In genomic region chr9:111086137-111086536, GRCm38 (mm10) we compare ENCODE assay signal across 24 mouse cellular contexts. TPM values are rescaled to one million over a fixed set of nuclear protein-coding genes. Genes with fewer than 3 reads are reported as not detected.
A peak's percentile ranks its signal among the peaks of the same experiment; 100 is the strongest.
DNase-seq lines count a peak whose midpoint lies in the region; ATAC-seq and TF ChIP-seq lines count a peak whose summit lies in the region.
"Had no signal": no experiment of that assay in that cellular context is flagged by ENCODE, and none has a peak within 500 bp of the region (broad histone marks: within the 10 kb centered on the region; RNA-seq: fewer than 3 reads in every experiment).

No protein-coding gene starts in this region.

- no peaks in the 10 kb centered on the region for H3K79me2 ChIP-seq in MEL (ENCODE audit: control insufficient read depth, insufficient read depth, low read length, poor library complexity)

- peaks cover 7 to 37% of the 10 kb centered on the region in 2 experiments for H3K4me1 ChIP-seq in MEL (ENCODE audit: control insufficient read depth in 1 of 2, insufficient read depth in 2 of 2, low read length in 2 of 2)
- H3K4me1 ChIP-seq in kidney, embryonic 14.5 days (ENCODE audit: control insufficient read depth, insufficient read depth, low read length): no peaks in the 10 kb centered on the region

- no peak overlapping the region for H3K4me2 ChIP-seq in kidney, embryonic 14.5 days (replicated peaks; ENCODE audit: low read depth, low read length)
- H3K4me2 ChIP-seq: embryonic facial prominence, embryonic 13.5 days; forebrain, embryonic 13.5 days; heart, embryonic 11.5 days; heart, embryonic 15.5 days; hindbrain, embryonic 14.5 days had no signal

- peaks cover 0 to 19% of the 10 kb centered on the region in 2 experiments; a peak in 2 of 4 replicates for H3K36me3 ChIP-seq in MEL (ENCODE audit: control insufficient read depth in 1 of 2, insufficient read depth in 2 of 2, low read length in 2 of 2)
- no peaks in the 10 kb centered on the region for H3K36me3 ChIP-seq in kidney, embryonic 14.5 days (ENCODE audit: control insufficient read depth, insufficient read depth, low read length)
- H3K36me3 ChIP-seq: embryonic facial prominence, embryonic 13.5 days; heart, embryonic 15.5 days; hindbrain, embryonic 10.5 days had no signal

- 77% methylated on average over 6 of the region's 6 CpGs for WGBS in kidney, embryonic 14.5 days

- TF ChIP-seq POLR2A in MEL (IDR thresholded peaks at IDR 0.05; ENCODE audit: control insufficient read depth in 1 of 2, insufficient read depth in 1 of 2, low read depth in 1 of 2, low read length in 2 of 2, poor library complexity in 1 of 2): no peak

- TF ChIP-seq RAD21 in MEL (IDR thresholded peaks at IDR 0.05; ENCODE audit: low read depth, low read length): no peak

- H3K4me3 ChIP-seq in MEL (ENCODE audit: control insufficient read depth in 1 of 2, insufficient read depth in 1 of 2, low read depth in 2 of 2, low read length in 2 of 2): peak overlapping the region; percentile 37 to 41
- H3K4me3 ChIP-seq in kidney, embryonic 14.5 days (ENCODE audit: low read length): no peak overlapping the region
- H3K4me3 ChIP-seq: embryonic facial prominence, embryonic 13.5 days; forebrain, embryonic 13.5 days; heart, adult 2 months; heart, embryonic 15.5 days; hindbrain, embryonic 10.5 days had no signal

- intact Hi-C loops in left cerebral cortex, postnatal 14 days (cut with DNase I): no loop called here

- no peaks in the 10 kb centered on the region for H3K9me3 ChIP-seq in MEL (replicated peaks; ENCODE audit: insufficient read depth, low read length)
- H3K9me3 ChIP-seq in kidney, embryonic 14.5 days (ENCODE audit: control insufficient read depth, low read length): no peaks in the 10 kb centered on the region
- H3K9me3 ChIP-seq: embryonic facial prominence, embryonic 13.5 days; forebrain, embryonic 13.5 days; heart, embryonic 15.5 days; hindbrain, embryonic 10.5 days had no signal

- DNase-seq in lung, postnatal 10 days: peak; percentile 36
- no peak for DNase-seq in lung, postnatal 14 days
- peak; percentile 57 for DNase-seq in MEL (ENCODE audit: low read depth, low spot score)
- peak; percentile 9 for DNase-seq in fibroblast of lung, adult 2 months (ENCODE audit: low read depth)
- DNase-seq in layer of hippocampus, postnatal 36 days: no peak
- DNase-seq in left cerebral cortex, postnatal 14 days (ENCODE audit: low spot score in 2 of 2): no peak
- DNase-seq: adrenal gland, postnatal 14 days; cerebellum, adult 11-12 months; cerebellum, adult 9-10 months; cerebellum, postnatal 25 days; forebrain, postnatal 0 days; gastrocnemius, postnatal 36 days; heart, adult 2 months; heart, postnatal 14 days had no signal

- peak overlapping the region; percentile 11; the same call in 1 of the 2 replicates for H3K9ac ChIP-seq in MEL (ENCODE audit: control insufficient read depth, low read depth, low read length, poor library complexity, severe bottlenecking)
- no peak overlapping the region for H3K9ac ChIP-seq in kidney, embryonic 14.5 days (ENCODE audit: low read depth, low read length)
- H3K9ac ChIP-seq: embryonic facial prominence, embryonic 13.5 days; forebrain, embryonic 13.5 days; forebrain, postnatal 0 days; heart, embryonic 15.5 days; hindbrain, embryonic 14.5 days had no signal

- peak; percentile 26; the same call in 1 of the 2 replicates for ATAC-seq in megakaryocyte progenitor cell, adult 5-6 weeks (replicated peaks; ENCODE audit: poor library complexity)
- ATAC-seq in kidney, embryonic 14.5 days (ENCODE audit: low FRiP score, low TSS enrichment): no peak
- ATAC-seq: activated CD4-positive, CD25-positive, alpha-beta regulatory T cell, adult 4 months; forebrain, embryonic 13.5 days; forebrain, postnatal 0 days; intestine, embryonic 16.5 days had no signal

- TF ChIP-seq CTCF in MEL (IDR thresholded peaks at IDR 0.05 in 2 of 3, conservative IDR thresholded peaks at IDR 0.05 in 1 of 3; ENCODE audit: control insufficient read depth in 1 of 3, insufficient read depth in 1 of 3, low read depth in 2 of 3, low read length in 3 of 3, poor library complexity in 1 of 3, severe bottlenecking in 1 of 3): no peak

- H3K27me3 ChIP-seq in MEL (ENCODE audit: control insufficient read depth in 1 of 2, insufficient read depth in 2 of 2, low read length in 2 of 2): no peaks in the 10 kb centered on the region
- no peaks in the 10 kb centered on the region for H3K27me3 ChIP-seq in kidney, embryonic 14.5 days (ENCODE audit: control insufficient read depth, insufficient read depth, low read length)
- H3K27me3 ChIP-seq: embryonic facial prominence, embryonic 13.5 days; forebrain, embryonic 13.5 days; heart, embryonic 15.5 days had no signal

- peak overlapping the region; percentile 6; the same call in 1 of the 2 replicates for H3K27ac ChIP-seq in MEL (ENCODE audit: control insufficient read depth, low read depth, low read length)
- no peak overlapping the region for H3K27ac ChIP-seq in kidney, embryonic 14.5 days (ENCODE audit: low read depth, low read length)
- H3K27ac ChIP-seq: embryonic facial prominence, embryonic 13.5 days; forebrain, embryonic 13.5 days; heart, adult 2 months; heart, embryonic 15.5 days; hindbrain, embryonic 10.5 days; hindbrain, embryonic 14.5 days had no signal

- no peak for TF ChIP-seq EP300 in MEL (IDR thresholded peaks at IDR 0.05; ENCODE audit: low read depth in 1 of 2, low read length in 2 of 2)

TF ChIP-seq in MEL, 35 proteins besides CTCF, POLR2A, EP300 and RAD21:
- TF ChIP-seq MXI1 (IDR thresholded peaks at IDR 0.05; ENCODE audit: low read depth, low read length) (peak; percentile 54), SIN3A (IDR thresholded peaks at IDR 0.05; ENCODE audit: low read length) (0 out of 2 replicates have a peak, but pooled peaks have one; percentile 7), ZNF384 (IDR thresholded peaks at IDR 0.05; ENCODE audit: low read depth, low read length) (peak; percentile 55), ETS1 (IDR thresholded peaks at IDR 0.05; ENCODE audit: low read depth, low read length) (peak; percentile 55), TBP (IDR thresholded peaks at IDR 0.05; ENCODE audit: low read depth, low read length) (no peak), MAFK (IDR thresholded peaks at IDR 0.05; ENCODE audit: borderline replicate concordance, low read depth, low read length) (no peak)

RNA-seq across cellular contexts. Expression of gene Ccrl2, which starts 28.8 kb away (rescaled TPM):
- 0.19 and 0.23 TPM in 2 replicates for total RNA-seq in MEL (2012; rRNA removed)
- under 1 TPM in 1 of 2 experiments, not detected in 1; 0.75 TPM for polyA plus RNA-seq in MEL (2012; ENCODE audit: insufficient read depth in 1 of 2, insufficient read length in 2 of 2, low read depth in 1 of 2, low replicate concordance in 2 of 2, missing spikeins in 1 of 2)
- total RNA-seq in megakaryocyte progenitor cell, adult 5-6 weeks (2015): 2.9 and 4.1 TPM in 2 replicates
- 3.9 and 8.9 TPM in 2 replicates for total RNA-seq in megakaryocyte progenitor cell, adult 5-6 weeks (2017)
- total RNA-seq in layer of hippocampus, postnatal 36 days (2021): under 1 TPM; 0.86 to 0.90 TPM
- 1 to 10 TPM in 1 of 2 experiments, under 1 TPM in 1; 0.68 to 1.0 TPM for total RNA-seq in left cerebral cortex, postnatal 14 days (2021)
- 0.61 and 0.83 TPM in 2 replicates for polyA plus RNA-seq in kidney, embryonic 14.5 days (2014; fragmentation: Nextera tagmentation; extraction: Ambion mirVana)

RNA-seq across cellular contexts. Expression of gene Lrrfip2, which starts 31.3 kb away (rescaled TPM):
- total RNA-seq in MEL (2012; rRNA removed): 26.0 and 28.4 TPM in 2 replicates
- polyA plus RNA-seq in MEL (2012; ENCODE audit: insufficient read depth in 1 of 2, insufficient read length in 2 of 2, low read depth in 1 of 2, low replicate concordance in 2 of 2, missing spikeins in 1 of 2): 10 to 100 TPM in 1 of 2 experiments, not detected in 1; 42.7 TPM
- 43.9 and 48.3 TPM in 2 replicates for total RNA-seq in megakaryocyte progenitor cell, adult 5-6 weeks (2015)
- 66.8 and 74.0 TPM in 2 replicates for total RNA-seq in megakaryocyte progenitor cell, adult 5-6 weeks (2017)
- total RNA-seq in layer of hippocampus, postnatal 36 days (2021): 10 to 100 TPM; 35.0 to 39.0 TPM
- total RNA-seq in left cerebral cortex, postnatal 14 days (2021): 10 to 100 TPM; 32.2 to 34.2 TPM
- polyA plus RNA-seq in kidney, embryonic 14.5 days (2014; fragmentation: Nextera tagmentation; extraction: Ambion mirVana): 29.6 and 37.8 TPM in 2 replicates

Comparison
In these comparisons a context has a peak if more than half of its experiments do, and no peak if none do; other contexts are left out.
1. DNase-seq: peak in lung, postnatal 10 days (single experiment), MEL (single experiment) and fibroblast of lung, adult 2 months (single experiment); none in lung, postnatal 14 days (single experiment), layer of hippocampus, postnatal 36 days (0 of 2) and left cerebral cortex, postnatal 14 days (0 of 2).